Mouse (Mus musculus) testis, adult 2 months (tissue): Measurements from ENCODE around the gene Xpc. TPM values are rescaled to one million over a fixed set of nuclear protein-coding genes. Genes with fewer than 3 reads are reported as not detected.

Experiments used
- H3K27ac ChIP-seq: fragments of 200-500 bp; 2 replicates; pipeline ENCODE4 v1.5.1; 2012; ENCODE audit warnings: low read depth, low read length; ENCODE audit not compliant: control insufficient read depth, insufficient read depth
- H3K27me3 ChIP-seq: fragments of 200-500 bp; 2 replicates; pipeline ENCODE4 v1.6.1; 2012; ENCODE audit warnings: mild to moderate bottlenecking, low read length, moderate library complexity; ENCODE audit not compliant: control insufficient read depth, insufficient read depth
- H3K36me3 ChIP-seq: fragments of 200-500 bp; 2 replicates; pipeline ENCODE4 v1.6.1; 2012; ENCODE audit warnings: mild to moderate bottlenecking, low read length; ENCODE audit not compliant: control insufficient read depth, insufficient read depth
- H3K4me1 ChIP-seq: fragments of 200-500 bp; 2 replicates; pipeline ENCODE4 v1.6.1; 2012; ENCODE audit warnings: low read length; ENCODE audit not compliant: control insufficient read depth, insufficient read depth
- H3K4me3 ChIP-seq: fragments of 200-500 bp; 2 replicates; pipeline ENCODE4 v1.5.1; 2012; ENCODE audit warnings: low read depth, mild to moderate bottlenecking, low read length, moderate library complexity, mixed read lengths; ENCODE audit not compliant: control insufficient read depth
- CTCF ChIP-seq: fragments of 200-500 bp; IDR thresholded peaks from 2 replicates; pipeline ENCODE4 v1.5.1; 2012; ENCODE audit warnings: low read depth, mild to moderate bottlenecking, inconsistent platforms, low read length, moderate library complexity; ENCODE audit not compliant: control insufficient read depth, insufficient read depth, insufficient replicate concordance
- POLR2A ChIP-seq: fragments of 200-500 bp; IDR thresholded peaks from 2 replicates; pipeline ENCODE4 v1.6.1; 2012; ENCODE audit warnings: low read depth, mild to moderate bottlenecking, inconsistent platforms, low read length, moderate library complexity; ENCODE audit not compliant: control insufficient read depth
- polyA plus RNA-seq: library from polyadenylated mRNA; depleted of rRNA; stranded (reverse); fragments of >200 nt; gene quantifications from 2 replicates; pipeline ENCODE4 v1.2.3, GENCODE M21; 2012; rRNA removed

The Xpc gene
- polyA plus RNA-seq, 1 experiment = 3.4 TPM

DNA sequence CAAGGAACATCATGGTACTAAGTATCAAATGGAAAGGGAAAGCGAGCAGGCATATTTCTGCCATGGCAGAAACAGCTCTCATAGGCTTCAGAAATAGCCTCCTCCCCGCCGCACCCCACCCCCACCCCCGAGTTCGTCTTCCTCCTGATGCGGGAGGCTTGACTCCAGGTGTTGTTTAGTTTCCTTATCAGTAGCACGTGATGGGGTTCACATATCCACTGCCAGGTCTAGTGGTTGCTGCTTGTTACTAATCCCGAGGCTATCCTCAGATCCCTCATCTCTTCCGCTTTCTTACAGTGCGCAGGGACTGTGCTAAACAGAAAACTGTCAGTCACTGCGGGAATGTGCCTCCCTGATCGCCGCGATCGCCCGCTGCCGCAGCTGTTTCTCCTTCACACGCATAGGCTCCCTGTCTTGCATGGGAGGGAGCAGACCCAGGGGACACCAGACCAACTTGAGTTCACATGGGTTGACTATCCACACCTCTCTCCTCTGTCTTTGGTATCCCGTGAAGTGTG is 74.5 kb downstream of the Xpc start:
- H3K27me3 ChIP-seq = no peaks in the 10 kb centered on the region
- peaks cover 8% of the 10 kb centered on the region for H3K4me1 ChIP-seq
- peak overlapping the region; percentile 96 for H3K4me3 ChIP-seq
- no peak for TF ChIP-seq POLR2A
- no peak for TF ChIP-seq CTCF
- H3K27ac ChIP-seq = peak overlapping the region; percentile 71; the same call in 1 of the 2 replicates
- H3K36me3 ChIP-seq = no peaks in the 10 kb centered on the region

DNA sequence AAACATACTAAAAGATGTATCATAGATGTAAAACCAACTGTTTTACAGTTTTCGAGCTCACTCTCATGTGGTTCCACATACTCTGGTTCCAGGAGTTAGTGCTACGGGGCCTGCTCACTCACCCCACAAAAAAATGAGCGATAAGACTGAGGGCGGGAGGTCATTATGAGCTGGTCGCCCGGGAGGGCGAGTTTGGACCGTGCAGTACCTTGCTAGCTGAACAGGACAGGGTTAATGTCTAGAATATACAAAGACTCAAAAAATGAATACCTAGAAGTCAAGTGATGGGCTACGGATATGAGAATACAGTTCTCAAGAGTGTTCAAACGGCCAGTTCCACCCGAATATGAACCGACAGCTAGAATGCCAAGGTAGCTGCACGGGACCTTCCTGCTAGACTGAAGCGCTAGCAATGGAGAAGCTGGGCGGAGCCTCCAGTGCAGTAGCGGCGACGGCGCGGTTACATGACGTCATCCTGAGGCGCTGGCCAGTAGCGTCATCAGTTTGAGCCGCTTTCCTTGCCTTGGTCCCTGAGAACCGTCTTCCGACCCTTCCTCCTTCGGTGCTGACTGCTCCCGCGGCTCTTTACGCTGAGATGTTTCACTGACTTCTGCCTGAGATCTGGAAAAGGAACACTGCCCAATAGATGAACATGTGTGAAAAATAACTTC is 75.1 kb downstream of the Xpc start:
- Histone ChIP-seq H3K36me3 (no peaks in the 10 kb centered on the region), H3K4me3 (peak overlapping the region; percentile 96), H3K27ac (peak overlapping the region; percentile 71), H3K27me3 (no peaks in the 10 kb centered on the region), H3K4me1 (peaks cover 8% of the 10 kb centered on the region)
- TF ChIP-seq CTCF = no peak
- peak; percentile 99 for TF ChIP-seq POLR2A

Other genes starting within 250 kb of the Xpc start
- 1.00 and 1.1 TPM in 2 replicates for gene Wnt7a, start 104.5 kb downstream of the Xpc start, polyA plus RNA-seq
- gene Chchd4, start 42.3 kb downstream of the Xpc start, polyA plus RNA-seq = 4.1 TPM in 2 replicates
- gene Tmem43, start 42.2 kb downstream of the Xpc start, polyA plus RNA-seq = 5.8 and 6.1 TPM in 2 replicates
- 27.7 and 34.6 TPM in 2 replicates for gene Lsm3, start within 50 bp of the Xpc start, polyA plus RNA-seq
- 108 and 114 TPM in 2 replicates for gene Slc6a6, start 168.2 kb upstream of the Xpc start, polyA plus RNA-seq